Mouse (Mus musculus) fibroblast of lung, adult 2 months (primary cell): ENCODE data around the gene Polr2j.

Experiments used
- DNase-seq: peaks from one replicate; pipeline ENCODE4 v3.0.0-alpha.2; 2011; ENCODE audit warnings: low read depth

Gene Polr2j

GRCm38 (mm10) chr5:136167296-136167695 is 50.9 kb downstream of the Polr2j start:
- DNase-seq = no peak

- DNase-seq = no peak
Observed at GRCm38 (mm10) chr5:136168071-136168470, 51.6 kb downstream of the Polr2j start.

- no peak for DNase-seq
Observed at GRCm38 (mm10) chr5:136169626-136170511, 53.4 kb downstream of the Polr2j start.

- DNase-seq = peak; percentile 37
Observed at GRCm38 (mm10) chr5:136170512-136171362, 54.3 kb downstream of the Polr2j start, which contains the start of gene Orai2. Gene Orai2 (minus strand): TSS chr5:136170713.

GRCm38 (mm10) chr5:136171363-136172341 is 55.2 kb downstream of the Polr2j start:
- DNase-seq = peak; percentile 82
